Mouse (Mus musculus): Measurements from ENCODE around the gene Vipr1.

DNA sequence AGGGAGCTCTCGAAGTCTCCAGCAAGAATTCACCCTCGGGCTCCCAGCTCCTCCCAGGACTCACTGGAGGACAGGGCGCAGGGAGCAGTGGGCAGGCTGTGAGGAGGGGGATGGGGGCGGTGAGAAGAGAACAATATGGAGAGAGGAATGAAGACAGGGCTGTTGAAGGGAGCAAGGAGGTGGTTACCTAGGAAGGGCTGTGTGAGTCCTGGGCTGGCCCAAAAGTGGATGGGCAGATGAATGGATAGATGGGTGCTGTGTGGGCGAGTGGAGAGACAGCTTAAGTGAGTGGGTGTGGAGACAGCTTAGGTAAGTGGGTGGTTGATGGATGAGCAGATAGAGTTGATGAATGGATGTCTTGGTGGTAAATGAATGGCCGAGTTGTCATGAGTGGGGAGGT lies 21.0 kb downstream of the Vipr1 start:
- TF ChIP-seq CTCF (IDR thresholded peaks at IDR 0.05; ENCODE audit: control insufficient read depth, insufficient read depth, low read length) (no peak), POLR2A (IDR thresholded peaks at IDR 0.05; ENCODE audit: borderline replicate concordance, control insufficient read depth, low read depth, low read length) (no peak)

All from bone marrow, adult 2 months (tissue).